Mouse (Mus musculus) brown adipose tissue, adult 24 weeks (tissue): ENCODE measurements around the gene Cpb1. TPM values are rescaled to one million over a fixed set of nuclear protein-coding genes. Genes with fewer than 3 reads are reported as not detected.

ENCODE experiments used
- H3K27ac ChIP-seq: fragments of 200-500 bp; replicated peaks from 2 replicates; pipeline ENCODE4 v1.5.1; 2012; ENCODE audit warnings: low read depth, mild to moderate bottlenecking, low read length
- H3K4me1 ChIP-seq: fragments of 200-500 bp; 2 replicates; pipeline ENCODE4 v1.6.1; 2012; ENCODE audit warnings: low read length, mixed read lengths; ENCODE audit not compliant: control insufficient read depth, insufficient read depth, insufficient read length
- H3K4me3 ChIP-seq: fragments of 200-500 bp; 2 replicates; pipeline ENCODE4 v1.5.1; 2012; ENCODE audit warnings: low read depth, mild to moderate bottlenecking, low read length, moderate library complexity; ENCODE audit not compliant: insufficient read depth
- polyA plus RNA-seq: library from polyadenylated mRNA; stranded (reverse); fragments of >200 nt; gene quantifications from 2 replicates; pipeline ENCODE4 v1.2.4, GENCODE M21; 2012; ENCODE audit not compliant: missing spikeins, insufficient read depth, insufficient read length

The Cpb1 gene
- polyA plus RNA-seq, 1 experiment: not detected

GRCm38 (mm10) chr3:20229027-20229426, 46.5 kb downstream of the Cpb1 start:
- no peak overlapping the region for H3K27ac ChIP-seq
- no peak overlapping the region for H3K4me3 ChIP-seq
- no peaks in the 10 kb centered on the region for H3K4me1 ChIP-seq

GRCm38 (mm10) chr3:20225429-20225828, 50.1 kb downstream of the Cpb1 start:
- Histone ChIP-seq H3K27ac (no peak overlapping the region), H3K4me3 (no peak overlapping the region), H3K4me1 (no peaks in the 10 kb centered on the region)

GRCm38 (mm10) chr3:20222926-20223698, 52.4 kb downstream of the Cpb1 start:
- Histone ChIP-seq H3K27ac (no peak overlapping the region), H3K4me1 (no peaks in the 10 kb centered on the region), H3K4me3 (no peak overlapping the region)

GRCm38 (mm10) chr3:20222136-20222535, 53.4 kb downstream of the Cpb1 start:
- Histone ChIP-seq H3K27ac (no peak overlapping the region), H3K4me1 (no peaks in the 10 kb centered on the region), H3K4me3 (no peak overlapping the region)

GRCm38 (mm10) chr3:20198869-20199268, 76.7 kb downstream of the Cpb1 start:
- Histone ChIP-seq H3K4me1 (peaks cover under 1% of the 10 kb centered on the region; the same call in 1 of the 2 replicates), H3K4me3 (no peak overlapping the region), H3K27ac (no peak overlapping the region)

Other genes with a start within 250 kb of the Cpb1 start
- gene Hps3, start 240.4 kb downstream of the Cpb1 start, polyA plus RNA-seq: 7.9 and 8.4 TPM in 2 replicates
- gene Hltf, start 217.9 kb downstream of the Cpb1 start, polyA plus RNA-seq: 7.8 and 8.9 TPM in 2 replicates
- gene Gyg, start 120.4 kb downstream of the Cpb1 start, polyA plus RNA-seq: 134 and 170 TPM in 2 replicates
- 5.0 and 7.4 TPM in 2 replicates for gene Cpa3, start 33.6 kb downstream of the Cpb1 start, polyA plus RNA-seq
- not detected in 2 replicates for gene Agtr1b, start 91.4 kb upstream of the Cpb1 start, polyA plus RNA-seq